Mouse (Mus musculus): ENCODE data around the gene Aacs. TPM values are rescaled to one million over a fixed set of nuclear protein-coding genes. Genes with fewer than 3 reads are reported as not detected.
A peak's percentile ranks its signal among the peaks of the same experiment; 100 is the strongest.

The Aacs gene
- polyA plus RNA-seq, 1 experiment from 2014 or later: 41.4 TPM

GRCm38 (mm10) chr5:125525516-125525915, 49.9 kb downstream of the Aacs start:
- ATAC-seq (ENCODE audit: low FRiP score, low TSS enrichment) (no peak), DNase-seq (ENCODE audit: low spot score) (no peak)
- H3K4me3 ChIP-seq (ENCODE audit: low read depth, low read length): no peak overlapping the region
- no peaks in the 10 kb centered on the region for H3K36me3 ChIP-seq (ENCODE audit: control insufficient read depth, insufficient read depth, low read length)
- peaks cover under 1% of the 10 kb centered on the region; the same call in 1 of the 2 replicates for H3K27me3 ChIP-seq (ENCODE audit: control insufficient read depth, insufficient read depth, low read length)
- H3K4me1 ChIP-seq (replicated peaks; ENCODE audit: control insufficient read depth, insufficient read depth): no peaks in the 10 kb centered on the region
- no peak overlapping the region for H3K9ac ChIP-seq (ENCODE audit: low read length)
- WGBS: 60% methylated on average over 5 of the region's 5 CpGs
- no peak overlapping the region for H3K27ac ChIP-seq (replicated peaks)
- TF ChIP-seq EP300 (optimal IDR thresholded peaks at IDR 0.05) (no peak), CTCF (IDR thresholded peaks at IDR 0.05; ENCODE audit: low read depth) (peak; percentile 48)
- H3K4me2 ChIP-seq (replicated peaks; ENCODE audit: low read depth): no peak overlapping the region
- no peaks in the 10 kb centered on the region for H3K9me3 ChIP-seq (ENCODE audit: control insufficient read depth, low read length)

DNA sequence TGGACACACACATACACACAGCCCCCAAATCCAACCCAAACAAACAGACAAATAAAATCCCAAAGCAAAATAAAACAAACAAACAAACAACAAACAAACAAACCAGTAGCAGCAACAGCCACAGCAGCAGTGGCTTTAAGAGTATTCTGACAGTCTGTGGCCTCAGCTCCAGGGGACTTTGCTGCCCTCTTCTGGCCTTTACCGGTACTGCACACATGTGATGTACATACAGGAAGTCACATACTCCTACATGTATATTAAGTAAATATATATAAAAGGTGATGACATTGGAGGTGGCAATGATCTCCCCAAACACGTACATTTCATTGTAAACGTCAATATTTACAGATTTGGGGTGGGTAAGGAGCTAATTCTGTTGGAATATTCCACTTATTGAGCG, 50.9 kb downstream of the Aacs start:
- Histone ChIP-seq H3K27ac (replicated peaks) (no peak overlapping the region), H3K27me3 (ENCODE audit: control insufficient read depth, insufficient read depth, low read length) (peaks cover 5% of the 10 kb centered on the region; the same call in 1 of the 2 replicates), H3K9ac (ENCODE audit: low read length) (no peak overlapping the region), H3K4me2 (replicated peaks; ENCODE audit: low read depth) (no peak overlapping the region), H3K4me1 (replicated peaks; ENCODE audit: control insufficient read depth, insufficient read depth) (no peaks in the 10 kb centered on the region), H3K36me3 (ENCODE audit: control insufficient read depth, insufficient read depth, low read length) (no peaks in the 10 kb centered on the region), H3K4me3 (ENCODE audit: low read depth, low read length) (no peak overlapping the region), H3K9me3 (ENCODE audit: control insufficient read depth, low read length) (no peaks in the 10 kb centered on the region)
- WGBS: 73% methylated on average over 4 of the region's 4 CpGs
- DNase-seq (ENCODE audit: low spot score) (peak; percentile 26), ATAC-seq (ENCODE audit: low FRiP score, low TSS enrichment) (no peak)
- TF ChIP-seq EP300 (optimal IDR thresholded peaks at IDR 0.05) (no peak), CTCF (IDR thresholded peaks at IDR 0.05; ENCODE audit: low read depth) (peak; percentile 65)

- DNase-seq (ENCODE audit: low spot score) (peak; percentile 75), ATAC-seq (ENCODE audit: low FRiP score, low TSS enrichment) (0 out of 2 replicates have a peak, but pooled peaks have one; percentile 22)
- H3K4me1 ChIP-seq (replicated peaks; ENCODE audit: control insufficient read depth, insufficient read depth): no peaks in the 10 kb centered on the region
- H3K27me3 ChIP-seq (ENCODE audit: control insufficient read depth, insufficient read depth, low read length): peaks cover 20% of the 10 kb centered on the region
- no peaks in the 10 kb centered on the region for H3K9me3 ChIP-seq (ENCODE audit: control insufficient read depth, low read length)
- H3K9ac ChIP-seq (ENCODE audit: low read length): no peak overlapping the region
- no peak overlapping the region for H3K4me2 ChIP-seq (replicated peaks; ENCODE audit: low read depth)
- H3K27ac ChIP-seq (replicated peaks): no peak overlapping the region
- no peak for TF ChIP-seq EP300 (optimal IDR thresholded peaks at IDR 0.05)
- TF ChIP-seq CTCF (IDR thresholded peaks at IDR 0.05; ENCODE audit: low read depth): peak; percentile 95
- 0% methylated on average over 5 of the region's 5 CpGs for WGBS
- no peaks in the 10 kb centered on the region for H3K36me3 ChIP-seq (ENCODE audit: control insufficient read depth, insufficient read depth, low read length)
- H3K4me3 ChIP-seq (ENCODE audit: low read depth, low read length): no peak overlapping the region
These were observed 53.5 kb downstream of the Aacs start for GRCm38 (mm10) chr5:125529109-125529508.

GRCm38 (mm10) chr5:125531634-125532033, 56.0 kb downstream of the Aacs start, which contains the start of gene Tmem132b:
Gene Tmem132b (plus strand): TSS chr5:125531774.
- no peak for ATAC-seq (ENCODE audit: low FRiP score, low TSS enrichment)
- peak within 1 kb of the TSS; percentile 55 for H3K4me2 ChIP-seq (replicated peaks; ENCODE audit: low read depth)
- WGBS: 4% methylated on average over 24 of the region's 25 CpGs
- H3K27ac ChIP-seq (replicated peaks): no peak within 1 kb of the TSS
- peaks cover 20% of the 10 kb centered on the region for H3K27me3 ChIP-seq (ENCODE audit: control insufficient read depth, insufficient read depth, low read length)
- peak within 1 kb of the TSS; percentile 34 for H3K4me3 ChIP-seq (ENCODE audit: low read depth, low read length)
- no peak within 1 kb of the TSS for H3K9ac ChIP-seq (ENCODE audit: low read length)
- no peak for TF ChIP-seq EP300 (optimal IDR thresholded peaks at IDR 0.05)
- no peak for TF ChIP-seq CTCF (IDR thresholded peaks at IDR 0.05; ENCODE audit: low read depth)
- H3K36me3 ChIP-seq (ENCODE audit: control insufficient read depth, insufficient read depth, low read length): no peaks in the 10 kb centered on the region
- no peaks in the 10 kb centered on the region for H3K4me1 ChIP-seq (replicated peaks; ENCODE audit: control insufficient read depth, insufficient read depth)
- no peak for DNase-seq (ENCODE audit: low spot score)
- H3K9me3 ChIP-seq (ENCODE audit: control insufficient read depth, low read length): no peaks in the 10 kb centered on the region

GRCm38 (mm10) chr5:125532191-125532544, 56.6 kb downstream of the Aacs start:
- H3K27ac ChIP-seq (replicated peaks): no peak overlapping the region
- H3K4me2 ChIP-seq (replicated peaks; ENCODE audit: low read depth): peak overlapping the region; percentile 55
- 0% methylated on average over 7 of the region's 30 CpGs for WGBS
- H3K4me3 ChIP-seq (ENCODE audit: low read depth, low read length): peak overlapping the region; percentile 34
- TF ChIP-seq CTCF (IDR thresholded peaks at IDR 0.05; ENCODE audit: low read depth): peak; percentile 6; the same call in 1 of the 2 replicates
- TF ChIP-seq EP300 (optimal IDR thresholded peaks at IDR 0.05): no peak
- peak; percentile 43; the same call in 1 of the 2 replicates for ATAC-seq (ENCODE audit: low FRiP score, low TSS enrichment)
- no peaks in the 10 kb centered on the region for H3K36me3 ChIP-seq (ENCODE audit: control insufficient read depth, insufficient read depth, low read length)
- no peak overlapping the region for H3K9ac ChIP-seq (ENCODE audit: low read length)
- H3K9me3 ChIP-seq (ENCODE audit: control insufficient read depth, low read length): no peaks in the 10 kb centered on the region
- no peak for DNase-seq (ENCODE audit: low spot score)
- no peaks in the 10 kb centered on the region for H3K4me1 ChIP-seq (replicated peaks; ENCODE audit: control insufficient read depth, insufficient read depth)
- peaks cover 20% of the 10 kb centered on the region for H3K27me3 ChIP-seq (ENCODE audit: control insufficient read depth, insufficient read depth, low read length)

GRCm38 (mm10) chr5:125532545-125533224, 57.1 kb downstream of the Aacs start:
- no peak for ATAC-seq (ENCODE audit: low FRiP score, low TSS enrichment)
- no peaks in the 10 kb centered on the region for H3K4me1 ChIP-seq (replicated peaks; ENCODE audit: control insufficient read depth, insufficient read depth)
- no peak overlapping the region for H3K9ac ChIP-seq (ENCODE audit: low read length)
- H3K9me3 ChIP-seq (ENCODE audit: control insufficient read depth, low read length): no peaks in the 10 kb centered on the region
- H3K4me3 ChIP-seq (ENCODE audit: low read depth, low read length): peak overlapping the region; percentile 34
- H3K27ac ChIP-seq (replicated peaks): no peak overlapping the region
- under 1% methylated on average over 44 of the region's 64 CpGs for WGBS
- TF ChIP-seq EP300 (optimal IDR thresholded peaks at IDR 0.05) (no peak), CTCF (IDR thresholded peaks at IDR 0.05; ENCODE audit: low read depth) (no peak)
- H3K4me2 ChIP-seq (replicated peaks; ENCODE audit: low read depth): peak overlapping the region; percentile 55
- no peak for DNase-seq (ENCODE audit: low spot score)
- H3K27me3 ChIP-seq (ENCODE audit: control insufficient read depth, insufficient read depth, low read length): peaks cover 20% of the 10 kb centered on the region
- H3K36me3 ChIP-seq (ENCODE audit: control insufficient read depth, insufficient read depth, low read length): no peaks in the 10 kb centered on the region
